Mouse (Mus musculus): Measurements from ENCODE around the gene Ccna2.
"Not testable (repeated sequence)": the region's sequence is repeated elsewhere in the genome, so short reads cannot be mapped to it uniquely, and the experiment has no call there.

Ccna2 gene

GRCm38 (mm10) chr3:36571827-36572378 is at the start of gene Ccna2:
Gene Ccna2, minus strand, starts transcription at chr3:36572150.
- DNase-seq, result peak; percentile 97

- DNase-seq, result no peak
These were observed 46.2 kb upstream of the Ccna2 start for GRCm38 (mm10) chr3:36618181-36618580.

GRCm38 (mm10) chr3:36613908-36614255 is 41.9 kb upstream of the Ccna2 start:
- DNase-seq, result no peak

- DNase-seq, result peak; percentile 96
These were observed 41.4 kb upstream of the Ccna2 start, which contains the start of gene Bbs7 for GRCm38 (mm10) chr3:36613202-36613907. Gene Bbs7, minus strand, starts transcription at chr3:36613477.

GRCm38 (mm10) chr3:36612687-36613086 is 40.7 kb upstream of the Ccna2 start:
- DNase-seq, result no peak

GRCm38 (mm10) chr3:36605894-36606783 is 34.2 kb upstream of the Ccna2 start:
- DNase-seq, result no peak

GRCm38 (mm10) chr3:36599773-36600172 is 27.8 kb upstream of the Ccna2 start:
- DNase-seq, result not testable (repeated sequence)

- DNase-seq, result no peak
These were observed 26.9 kb upstream of the Ccna2 start for GRCm38 (mm10) chr3:36598811-36599210.

- DNase-seq, result no peak
These were observed 556 bp downstream of the Ccna2 start for GRCm38 (mm10) chr3:36571361-36571826.

- DNase-seq, result no peak
These were observed 2.1 kb downstream of the Ccna2 start for GRCm38 (mm10) chr3:36569836-36570235.

GRCm38 (mm10) chr3:36563666-36564065 is 8.3 kb downstream of the Ccna2 start:
- DNase-seq, result no peak

GRCm38 (mm10) chr3:36559606-36560005 is 12.3 kb downstream of the Ccna2 start:
- no peak for DNase-seq

- no peak for DNase-seq
These were observed 14.3 kb downstream of the Ccna2 start for GRCm38 (mm10) chr3:36557601-36558000.

GRCm38 (mm10) chr3:36552406-36553047 is 19.4 kb downstream of the Ccna2 start, which contains the start of gene Exosc9:
Gene Exosc9, plus strand, starts transcription at chr3:36552606.
- DNase-seq, result peak; percentile 96

GRCm38 (mm10) chr3:36551851-36552384 is 20.0 kb downstream of the Ccna2 start:
- no peak for DNase-seq

- DNase-seq, result peak; percentile 23
These were observed 20.6 kb downstream of the Ccna2 start for GRCm38 (mm10) chr3:36551343-36551742.

- no peak for DNase-seq
These were observed 27.0 kb downstream of the Ccna2 start for GRCm38 (mm10) chr3:36544961-36545360.

GRCm38 (mm10) chr3:36541399-36541798 is 30.6 kb downstream of the Ccna2 start:
- DNase-seq, result no peak

GRCm38 (mm10) chr3:36540756-36541155 is 31.2 kb downstream of the Ccna2 start:
- DNase-seq, result no peak

GRCm38 (mm10) chr3:36537701-36538470 is 34.1 kb downstream of the Ccna2 start:
- DNase-seq, result no peak

- DNase-seq, result no peak
These were observed 35.9 kb downstream of the Ccna2 start for GRCm38 (mm10) chr3:36536041-36536440.

- DNase-seq, result no peak
These were observed 38.7 kb downstream of the Ccna2 start for GRCm38 (mm10) chr3:36533201-36533672.
